ENCODE assay signal across 9 mouse cellular contexts in genomic region chr8:120371725-120372457, GRCm38 (mm10).
DNase-seq lines count a peak whose midpoint lies in the region; ATAC-seq and TF ChIP-seq lines count a peak whose summit lies in the region.
"Had no signal": no experiment of that assay in that cellular context is flagged by ENCODE, and none has a peak within 500 bp of the region (broad histone marks: within the 10 kb centered on the region; RNA-seq: fewer than 3 reads in every experiment).

No protein-coding gene starts in this region.

- no peaks in the 10 kb centered on the region for H3K27me3 ChIP-seq in heart, postnatal 0 days (ENCODE audit: control insufficient read depth, insufficient read depth, low read length)
- no peaks in the 10 kb centered on the region for H3K27me3 ChIP-seq in liver, embryonic 15.5 days
- no peaks in the 10 kb centered on the region for H3K27me3 ChIP-seq in lung, postnatal 0 days (replicated peaks; ENCODE audit: insufficient read depth, low read length)

- no peak for DNase-seq in heart, postnatal 0 days (ENCODE audit: low spot score)
- DNase-seq in heart, adult 8-10 months (ENCODE audit: low spot score) = no peak
- DNase-seq in 416B (ENCODE audit: low read depth) = peak; percentile 99
- DNase-seq in c-Kit-positive CD71-negative TER-119-negative erythroid progenitor cells, embryonic 14.5 days (ENCODE audit: low read depth) = peak; percentile 70
- no peak for DNase-seq in thymus, postnatal 4 days
- no peak for DNase-seq in cerebellum, adult 11-12 months
- no peak for DNase-seq in lung, postnatal 0 days (ENCODE audit: low spot score)
- DNase-seq: thymus, adult 18-20 months had no signal

- no peak for TF ChIP-seq CTCF in heart, postnatal 0 days (IDR thresholded peaks at IDR 0.05; ENCODE audit: low read depth)
- TF ChIP-seq CTCF in lung, postnatal 0 days (IDR thresholded peaks at IDR 0.05) = no peak

- H3K27ac ChIP-seq in heart, postnatal 0 days (ENCODE audit: low read depth) = peak overlapping the region; percentile 52
- H3K27ac ChIP-seq in liver, embryonic 15.5 days (replicated peaks) = peak overlapping the region; percentile 98
- no peak overlapping the region for H3K27ac ChIP-seq in lung, postnatal 0 days (ENCODE audit: low read length)

- no peaks in the 10 kb centered on the region for H3K36me3 ChIP-seq in heart, postnatal 0 days (replicated peaks; ENCODE audit: control insufficient read depth, insufficient read depth, low read length)
- no peaks in the 10 kb centered on the region for H3K36me3 ChIP-seq in liver, embryonic 15.5 days (replicated peaks)
- no peaks in the 10 kb centered on the region for H3K36me3 ChIP-seq in lung, postnatal 0 days (ENCODE audit: insufficient read depth, low read length)

- H3K9ac ChIP-seq in heart, postnatal 0 days (replicated peaks; ENCODE audit: low read depth, low read length) = no peak overlapping the region
- peak overlapping the region; percentile 77 for H3K9ac ChIP-seq in liver, embryonic 15.5 days
- no peak overlapping the region for H3K9ac ChIP-seq in lung, postnatal 0 days (replicated peaks; ENCODE audit: low read depth)

- no peak for ATAC-seq in heart, postnatal 0 days (ENCODE audit: insufficient read depth, low read depth)
- peak; percentile 87 for ATAC-seq in liver, embryonic 15.5 days (ENCODE audit: insufficient read depth)
- no peak for ATAC-seq in lung, postnatal 0 days

- no peak overlapping the region for H3K4me3 ChIP-seq in heart, postnatal 0 days (ENCODE audit: low read depth, low read length)
- H3K4me3 ChIP-seq in liver, embryonic 15.5 days (replicated peaks) = peak overlapping the region; percentile 7; the same call in 1 of the 2 replicates
- no peak overlapping the region for H3K4me3 ChIP-seq in lung, postnatal 0 days (ENCODE audit: low read depth, low read length)

- no peaks in the 10 kb centered on the region for H3K9me3 ChIP-seq in heart, postnatal 0 days (replicated peaks; ENCODE audit: control insufficient read depth, low read length)
- H3K9me3 ChIP-seq in liver, embryonic 15.5 days (replicated peaks) = no peaks in the 10 kb centered on the region
- H3K9me3 ChIP-seq in lung, postnatal 0 days (ENCODE audit: low read length) = no peaks in the 10 kb centered on the region

- no peak overlapping the region for H3K4me2 ChIP-seq in heart, postnatal 0 days (ENCODE audit: low read depth, low read length)
- H3K4me2 ChIP-seq in liver, embryonic 15.5 days = peak overlapping the region; percentile 89
- no peak overlapping the region for H3K4me2 ChIP-seq in lung, postnatal 0 days (replicated peaks; ENCODE audit: low read depth, low read length)

- no peak for TF ChIP-seq EP300 in heart, postnatal 0 days (IDR thresholded peaks at IDR 0.05; ENCODE audit: low read depth)
- TF ChIP-seq EP300 in lung, postnatal 0 days (IDR thresholded peaks at IDR 0.05) = no peak

- peaks cover 69% of the 10 kb centered on the region for H3K4me1 ChIP-seq in heart, postnatal 0 days (ENCODE audit: control insufficient read depth, insufficient read depth)
- H3K4me1 ChIP-seq in liver, embryonic 15.5 days (replicated peaks) = peaks cover 98% of the 10 kb centered on the region
- peaks cover 14% of the 10 kb centered on the region for H3K4me1 ChIP-seq in lung, postnatal 0 days (ENCODE audit: insufficient read depth, low read depth, low read length)

- WGBS in heart, postnatal 0 days = 29% methylated on average over 8 of the region's 8 CpGs
- 12% methylated on average over 8 of the region's 8 CpGs for WGBS in liver, embryonic 15.5 days (ENCODE audit: insufficient replicate concordance)
- WGBS in lung, postnatal 0 days = 80% methylated on average over 8 of the region's 8 CpGs

Comparison
In these comparisons a context has a peak if more than half of its experiments do, and no peak if none do; other contexts are left out.
1. DNase-seq: peak in 416B (single experiment) and c-Kit-positive CD71-negative TER-119-negative erythroid progenitor cells, embryonic 14.5 days (single experiment); none in heart, postnatal 0 days (single experiment), heart, adult 8-10 months (single experiment), thymus, postnatal 4 days (single experiment), cerebellum, adult 11-12 months (single experiment) and lung, postnatal 0 days (single experiment).